Mouse (Mus musculus): ENCODE results near the gene Btbd35f5. TPM values are rescaled to one million over a fixed set of nuclear protein-coding genes. Genes with fewer than 3 reads are reported as not detected.
"Not testable (repeated sequence)": the region's sequence is repeated elsewhere in the genome, so short reads cannot be mapped to it uniquely, and the experiment has no call there.

The Btbd35f5 gene
- total RNA-seq (2022): not detected

- DNase-seq (ENCODE audit: low spot score in 2 of 2): not testable (repeated sequence)
Observed at GRCm38 (mm10) chrX:32973597-32973996, at the start of gene Btbd35f5. TSS of gene Btbd35f5 (plus strand) at chrX:32973897.

GRCm38 (mm10) chrX:32941468-32941867 lies 32.2 kb upstream of the Btbd35f5 start, which contains the start of gene Gm21789:
TSS of gene Gm21789 (plus strand) at chrX:32941768.
- DNase-seq (ENCODE audit: low spot score in 2 of 2): not testable (repeated sequence)

Other genes with a start within 250 kb of the Btbd35f5 start
- gene Btbd35f21, start 247.8 kb upstream of the Btbd35f5 start, total RNA-seq (2022): not detected
- not detected for gene Btbd35f30, start 79.3 kb upstream of the Btbd35f5 start, total RNA-seq (2022)
- not detected for gene Gm21789, start 32.1 kb upstream of the Btbd35f5 start, total RNA-seq (2022)